Mouse (Mus musculus) small intestine, adult 2 months (tissue): Measurements from ENCODE around the gene Ppp1ca. TPM values are rescaled to one million over a fixed set of nuclear protein-coding genes. Genes with fewer than 3 reads are reported as not detected.

Experiments used
- H3K27ac ChIP-seq: fragments of 200-500 bp; 2 replicates; pipeline ENCODE4 v1.5.1; 2012; ENCODE audit warnings: low read depth, low read length, control low read depth, inconsistent platforms; ENCODE audit not compliant: insufficient read depth
- H3K27me3 ChIP-seq: fragments of 200-500 bp; 2 replicates; pipeline ENCODE4 v1.6.1; 2012; ENCODE audit warnings: mild to moderate bottlenecking, moderate library complexity, low read length, inconsistent platforms; ENCODE audit not compliant: control insufficient read depth, insufficient read depth
- H3K36me3 ChIP-seq: fragments of 200-500 bp; 2 replicates; pipeline ENCODE4 v1.6.1; 2012; ENCODE audit warnings: mild to moderate bottlenecking, low read length, control low read depth, inconsistent platforms; ENCODE audit not compliant: control insufficient read depth, insufficient read depth
- H3K4me1 ChIP-seq: fragments of 200-500 bp; 2 replicates; pipeline ENCODE4 v1.6.1; 2012; ENCODE audit warnings: low read length, inconsistent platforms, mixed read lengths; ENCODE audit not compliant: control insufficient read depth, insufficient read depth, insufficient read length
- H3K4me3 ChIP-seq: fragments of 200-500 bp; 2 replicates; pipeline ENCODE4 v1.5.1; 2012; ENCODE audit warnings: low read depth, mild to moderate bottlenecking, control low read depth, inconsistent platforms, low read length, moderate library complexity
- CTCF ChIP-seq: fragments of 200-500 bp; IDR thresholded peaks from 2 replicates; pipeline ENCODE4 v1.5.1; 2012; ENCODE audit warnings: low read depth, mild to moderate bottlenecking, control low read depth, inconsistent platforms, low read length, moderate library complexity, mixed read lengths; ENCODE audit not compliant: insufficient replicate concordance, insufficient read length; ENCODE audit errors: extremely low read depth
- POLR2A ChIP-seq: fragments of 200-500 bp; IDR thresholded peaks from 2 replicates; pipeline ENCODE4 v1.6.1; 2012; ENCODE audit warnings: low read depth, mild to moderate bottlenecking, control low read depth, inconsistent platforms, low read length, moderate library complexity
- WGBS: fragments of 180-500 bp; shearing (Covaris S2); methylation state at CpG from one replicate; pipeline ENCODE4 v1.1.7; 2018; 5-methylcytosine and 5-hydroxymethylcytosine counted together
- polyA plus RNA-seq: library from polyadenylated mRNA; depleted of rRNA; stranded (reverse); fragments of >200 nt; gene quantifications from 2 replicates; pipeline ENCODE4 v1.2.3, GENCODE M21; 2012

Gene Ppp1ca
- polyA plus RNA-seq, 1 experiment = 258 TPM

- Histone ChIP-seq H3K27ac (peak overlapping the region; percentile 64), H3K27me3 (no peaks in the 10 kb centered on the region), H3K4me1 (no peaks in the 10 kb centered on the region; the same call in 1 of the 2 replicates), H3K4me3 (peak overlapping the region; percentile 44), H3K36me3 (peaks cover 59% of the 10 kb centered on the region)
- TF ChIP-seq CTCF (no peak), POLR2A (0 out of 2 replicates have a peak, but pooled peaks have one; percentile 21)
- 75% methylated on average over 6 of the region's 6 CpGs for WGBS
These were observed 36.4 kb upstream of the Ppp1ca start for GRCm38 (mm10) chr19:4155223-4156072.

GRCm38 (mm10) chr19:4156073-4156579, 35.7 kb upstream of the Ppp1ca start:
- H3K4me3 ChIP-seq = peak overlapping the region; percentile 44
- H3K36me3 ChIP-seq = peaks cover 54% of the 10 kb centered on the region
- no peaks in the 10 kb centered on the region for H3K4me1 ChIP-seq
- TF ChIP-seq POLR2A (no peak), CTCF (no peak)
- H3K27ac ChIP-seq = 0 out of 2 replicates have a peak overlapping the region, but pooled peaks have one; percentile 64
- no peaks in the 10 kb centered on the region for H3K27me3 ChIP-seq
- WGBS = 72% methylated on average over 20 of the region's 20 CpGs

- TF ChIP-seq CTCF (no peak), POLR2A (no peak)
- Histone ChIP-seq H3K27me3 (no peaks in the 10 kb centered on the region), H3K36me3 (peaks cover 53% of the 10 kb centered on the region), H3K27ac (no peak overlapping the region), H3K4me3 (no peak overlapping the region), H3K4me1 (no peaks in the 10 kb centered on the region)
- WGBS = 88% methylated on average over 12 of the region's 12 CpGs
These were observed 35.1 kb upstream of the Ppp1ca start for GRCm38 (mm10) chr19:4156771-4157170.

- H3K27me3 ChIP-seq = no peaks in the 10 kb centered on the region
- TF ChIP-seq CTCF = no peak
- no peak for TF ChIP-seq POLR2A
- peaks cover 7% of the 10 kb centered on the region; the same call in 1 of the 2 replicates for H3K4me1 ChIP-seq
- 95% methylated on average over 8 of the region's 8 CpGs for WGBS
- H3K27ac ChIP-seq = no peak overlapping the region
- H3K36me3 ChIP-seq = peaks cover 32% of the 10 kb centered on the region
- H3K4me3 ChIP-seq = no peak overlapping the region
These were observed 32.8 kb upstream of the Ppp1ca start for GRCm38 (mm10) chr19:4159049-4159448.

- Histone ChIP-seq H3K4me1 (peaks cover 7% of the 10 kb centered on the region; the same call in 1 of the 2 replicates), H3K27ac (no peak within 1 kb of the TSS), H3K4me3 (peak within 1 kb of the TSS; percentile 86), H3K27me3 (no peaks in the 10 kb centered on the region), H3K36me3 (peaks cover 17% of the 10 kb centered on the region)
- TF ChIP-seq POLR2A (peak; percentile 34; the same call in 1 of the 2 replicates), CTCF (no peak)
- WGBS = 6% methylated on average over 42 of the region's 42 CpGs
These were observed 29.0 kb upstream of the Ppp1ca start, which contains the start of gene Rps6kb2 for GRCm38 (mm10) chr19:4162646-4163542. Gene Rps6kb2 (minus strand): TSS chr19:4163354.

GRCm38 (mm10) chr19:4163543-4163887, 28.4 kb upstream of the Ppp1ca start:
- no peaks in the 10 kb centered on the region for H3K27me3 ChIP-seq
- H3K27ac ChIP-seq = no peak overlapping the region

More at GRCm38 (mm10) chr19:4163543-4163887, 28.4 kb upstream of the Ppp1ca start:
- Histone ChIP-seq H3K4me1 (peaks cover 7% of the 10 kb centered on the region; the same call in 1 of the 2 replicates), H3K4me3 (peak overlapping the region; percentile 86), H3K36me3 (peaks cover 12% of the 10 kb centered on the region)
- 28% methylated on average over 4 of the region's 4 CpGs for WGBS
- TF ChIP-seq CTCF (no peak), POLR2A (no peak)
